Mouse (Mus musculus): ENCODE results near the gene Rasgrf2. TPM values are rescaled to one million over a fixed set of nuclear protein-coding genes. Genes with fewer than 3 reads are reported as not detected.
"Not testable (repeated sequence)": the region's sequence is repeated elsewhere in the genome, so short reads cannot be mapped to it uniquely, and the experiment has no call there.

Gene Rasgrf2
- polyA plus RNA-seq (2015; fragmentation: Nextera tagmentation; extraction: Ambion mirVana) = 10.3 and 11.8 TPM in 2 replicates

GRCm38 (mm10) chr13:92131384-92132150, at the start of gene Rasgrf2:
Gene Rasgrf2 (minus strand): TSS chr13:92131656.
- H3K27me3 ChIP-seq (replicated peaks; ENCODE audit: control insufficient read depth, insufficient read depth, low read length) = no peaks in the 10 kb centered on the region; the same call in 1 of the 2 replicates
- peak within 1 kb of the TSS; percentile 56 for H3K4me3 ChIP-seq (ENCODE audit: low read length)
- peak within 1 kb of the TSS; percentile 59 for H3K27ac ChIP-seq (ENCODE audit: low read depth, low read length)
- under 1% methylated on average over 66 of the region's 70 CpGs for WGBS
- no peaks in the 10 kb centered on the region for H3K9me3 ChIP-seq (ENCODE audit: control insufficient read depth, low read length)
- no peaks in the 10 kb centered on the region for H3K36me3 ChIP-seq (ENCODE audit: control insufficient read depth, insufficient read depth, low read length)
- peaks cover 9% of the 10 kb centered on the region; the same call in 1 of the 2 replicates for H3K4me1 ChIP-seq (ENCODE audit: control insufficient read depth, insufficient read depth, low read depth, low read length)
- peak; percentile 94 for ATAC-seq
- peak within 1 kb of the TSS; percentile 70 for H3K4me2 ChIP-seq (ENCODE audit: low read length)
- peak within 1 kb of the TSS; percentile 66 for H3K9ac ChIP-seq (ENCODE audit: low read depth, low read length)

DNA sequence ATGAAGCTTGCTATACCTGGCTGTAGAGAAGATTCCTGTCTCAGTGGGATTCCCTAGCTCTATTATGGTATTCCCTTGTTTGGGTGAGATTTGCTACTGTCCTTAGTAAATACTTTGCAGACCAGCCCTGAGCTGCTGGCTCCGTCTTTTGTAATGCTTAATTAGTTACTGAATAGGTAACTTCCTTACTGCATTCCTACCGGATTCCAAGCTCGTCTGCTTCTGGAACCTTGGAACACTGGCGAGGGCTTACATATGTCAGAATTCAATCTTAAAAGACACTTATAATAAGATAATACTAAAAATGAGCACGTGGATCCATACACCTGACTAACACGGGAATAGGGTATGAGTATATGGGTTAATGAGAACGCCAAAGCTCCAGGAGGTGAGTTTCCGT, 41.2 kb upstream of the Rasgrf2 start:
- H3K27me3 ChIP-seq (replicated peaks; ENCODE audit: control insufficient read depth, insufficient read depth, low read length); ATAC-seq; H3K4me3 ChIP-seq (ENCODE audit: low read length); H3K4me2 ChIP-seq (ENCODE audit: low read length); H3K9ac ChIP-seq (ENCODE audit: low read depth, low read length); H3K36me3 ChIP-seq (ENCODE audit: control insufficient read depth, insufficient read depth, low read length); H3K9me3 ChIP-seq (ENCODE audit: control insufficient read depth, low read length); H3K4me1 ChIP-seq (ENCODE audit: control insufficient read depth, insufficient read depth, low read depth, low read length); H3K27ac ChIP-seq (ENCODE audit: low read depth, low read length): not testable (repeated sequence)
- 79% methylated on average over 8 of the region's 8 CpGs for WGBS

GRCm38 (mm10) chr13:92150551-92150950, 19.1 kb upstream of the Rasgrf2 start:
- peak; percentile 45; the same call in 1 of the 2 replicates for ATAC-seq
- 67% methylated on average over 3 of the region's 3 CpGs for WGBS
- Histone ChIP-seq H3K9ac (ENCODE audit: low read depth, low read length) (no peak overlapping the region), H3K36me3 (ENCODE audit: control insufficient read depth, insufficient read depth, low read length) (no peaks in the 10 kb centered on the region), H3K27ac (ENCODE audit: low read depth, low read length) (no peak overlapping the region), H3K4me1 (ENCODE audit: control insufficient read depth, insufficient read depth, low read depth, low read length) (no peaks in the 10 kb centered on the region), H3K4me2 (ENCODE audit: low read length) (no peak overlapping the region), H3K4me3 (ENCODE audit: low read length) (no peak overlapping the region), H3K9me3 (ENCODE audit: control insufficient read depth, low read length) (no peaks in the 10 kb centered on the region; the same call in 1 of the 2 replicates), H3K27me3 (replicated peaks; ENCODE audit: control insufficient read depth, insufficient read depth, low read length) (no peaks in the 10 kb centered on the region)

DNA sequence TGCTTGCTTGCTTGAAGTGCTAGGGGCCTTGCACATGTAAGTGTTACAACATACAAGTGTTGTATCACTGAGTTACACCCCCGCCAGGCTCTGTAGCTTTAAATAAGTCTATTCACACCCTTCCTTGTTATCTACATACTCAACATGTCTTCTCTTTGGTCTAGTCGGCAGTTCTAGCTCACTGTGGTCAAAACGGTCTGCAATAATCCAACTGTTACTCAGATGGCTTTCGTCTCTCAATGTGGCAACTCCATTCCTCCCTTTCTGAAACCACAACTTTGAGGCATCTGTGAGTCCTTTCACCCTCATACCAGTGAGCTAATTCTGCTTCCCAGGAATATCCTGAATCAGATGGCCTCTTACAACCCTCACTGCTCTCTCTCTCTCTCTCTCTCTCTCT, 17.4 kb upstream of the Rasgrf2 start:
- no peaks in the 10 kb centered on the region for H3K36me3 ChIP-seq (ENCODE audit: control insufficient read depth, insufficient read depth, low read length)
- H3K9me3 ChIP-seq (ENCODE audit: control insufficient read depth, low read length) = peaks cover 6% of the 10 kb centered on the region
- WGBS = 91% methylated on average over 4 of the region's 4 CpGs
- no peak overlapping the region for H3K4me3 ChIP-seq (ENCODE audit: low read length)
- no peaks in the 10 kb centered on the region for H3K27me3 ChIP-seq (replicated peaks; ENCODE audit: control insufficient read depth, insufficient read depth, low read length)
- H3K27ac ChIP-seq (ENCODE audit: low read depth, low read length) = no peak overlapping the region
- no peak for ATAC-seq
- H3K4me2 ChIP-seq (ENCODE audit: low read length) = no peak overlapping the region
- H3K4me1 ChIP-seq (ENCODE audit: control insufficient read depth, insufficient read depth, low read depth, low read length) = no peaks in the 10 kb centered on the region
- no peak overlapping the region for H3K9ac ChIP-seq (ENCODE audit: low read depth, low read length)

DNA sequence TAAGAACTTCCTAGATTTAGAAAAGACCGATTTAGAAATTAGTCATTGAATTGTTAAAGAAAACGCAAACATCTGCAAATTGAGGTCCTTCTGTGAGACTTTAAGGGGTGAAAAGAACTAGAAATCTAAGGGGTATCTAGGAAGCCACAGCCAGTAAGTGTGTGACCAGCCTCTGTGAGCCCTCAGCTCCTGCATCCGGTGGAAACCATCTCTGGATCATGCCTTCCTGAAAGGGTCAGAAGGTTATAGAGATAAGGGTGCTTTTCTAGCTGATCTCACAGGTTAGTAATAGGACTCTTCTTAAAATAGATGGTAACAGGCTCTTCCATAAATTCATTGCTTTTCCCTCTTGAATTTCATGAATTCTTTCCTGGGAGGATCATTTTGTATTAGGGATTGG, 3.3 kb upstream of the Rasgrf2 start:
- Histone ChIP-seq H3K27ac (ENCODE audit: low read depth, low read length) (no peak overlapping the region), H3K27me3 (replicated peaks; ENCODE audit: control insufficient read depth, insufficient read depth, low read length) (no peaks in the 10 kb centered on the region; the same call in 1 of the 2 replicates), H3K9ac (ENCODE audit: low read depth, low read length) (no peak overlapping the region), H3K4me3 (ENCODE audit: low read length) (no peak overlapping the region), H3K4me1 (ENCODE audit: control insufficient read depth, insufficient read depth, low read depth, low read length) (peaks cover 9% of the 10 kb centered on the region; the same call in 1 of the 2 replicates), H3K9me3 (ENCODE audit: control insufficient read depth, low read length) (no peaks in the 10 kb centered on the region), H3K36me3 (ENCODE audit: control insufficient read depth, insufficient read depth, low read length) (no peaks in the 10 kb centered on the region), H3K4me2 (ENCODE audit: low read length) (no peak overlapping the region)
- ATAC-seq = no peak
- 83% methylated on average over 3 of the region's 3 CpGs for WGBS

DNA sequence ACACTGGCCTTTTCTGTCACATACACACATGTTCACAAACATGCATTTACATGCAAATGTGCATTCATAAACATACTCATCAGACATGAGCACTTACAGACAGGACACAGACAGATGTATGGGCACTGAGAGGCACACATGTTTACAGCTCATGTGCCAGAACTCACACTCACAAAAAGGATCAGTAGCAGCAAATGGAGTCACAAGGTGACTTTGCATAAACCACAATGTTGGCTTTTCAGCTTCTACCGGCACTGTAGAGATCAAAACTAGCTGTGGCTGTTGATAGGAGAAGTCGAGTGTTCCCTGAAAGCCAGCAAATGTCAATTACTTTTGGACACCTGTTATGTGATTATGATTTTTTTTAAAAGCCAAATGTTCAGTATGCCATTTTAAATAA, 1.1 kb upstream of the Rasgrf2 start:
- Histone ChIP-seq H3K9me3 (ENCODE audit: control insufficient read depth, low read length) (no peaks in the 10 kb centered on the region), H3K4me2 (ENCODE audit: low read length) (no peak overlapping the region), H3K27me3 (replicated peaks; ENCODE audit: control insufficient read depth, insufficient read depth, low read length) (no peaks in the 10 kb centered on the region; the same call in 1 of the 2 replicates), H3K36me3 (ENCODE audit: control insufficient read depth, insufficient read depth, low read length) (no peaks in the 10 kb centered on the region), H3K9ac (ENCODE audit: low read depth, low read length) (no peak overlapping the region), H3K27ac (ENCODE audit: low read depth, low read length) (no peak overlapping the region), H3K4me3 (ENCODE audit: low read length) (no peak overlapping the region), H3K4me1 (ENCODE audit: control insufficient read depth, insufficient read depth, low read depth, low read length) (peaks cover 9% of the 10 kb centered on the region; the same call in 1 of the 2 replicates)
- no peak for ATAC-seq
- WGBS = 65% methylated on average over 2 of the region's 2 CpGs

- H3K9ac ChIP-seq (ENCODE audit: low read depth, low read length) = peak overlapping the region; percentile 66
- peak overlapping the region; percentile 56 for H3K4me3 ChIP-seq (ENCODE audit: low read length)
- no peaks in the 10 kb centered on the region for H3K9me3 ChIP-seq (ENCODE audit: control insufficient read depth, low read length)
- 11% methylated on average over 18 of the region's 22 CpGs for WGBS
- ATAC-seq = peak; percentile 61
- peak overlapping the region; percentile 59; the same call in 1 of the 2 replicates for H3K27ac ChIP-seq (ENCODE audit: low read depth, low read length)
- H3K4me2 ChIP-seq (ENCODE audit: low read length) = peak overlapping the region; percentile 70
- peaks cover 9% of the 10 kb centered on the region; the same call in 1 of the 2 replicates for H3K4me1 ChIP-seq (ENCODE audit: control insufficient read depth, insufficient read depth, low read depth, low read length)
- no peaks in the 10 kb centered on the region; the same call in 1 of the 2 replicates for H3K27me3 ChIP-seq (replicated peaks; ENCODE audit: control insufficient read depth, insufficient read depth, low read length)
- no peaks in the 10 kb centered on the region for H3K36me3 ChIP-seq (ENCODE audit: control insufficient read depth, insufficient read depth, low read length)
Observed at GRCm38 (mm10) chr13:92130994-92131383, 467 bp downstream of the Rasgrf2 start.

- no peaks in the 10 kb centered on the region; the same call in 1 of the 2 replicates for H3K27me3 ChIP-seq (replicated peaks; ENCODE audit: control insufficient read depth, insufficient read depth, low read length)
- peak overlapping the region; percentile 3 for H3K4me3 ChIP-seq (ENCODE audit: low read length)
- 89% methylated on average over 4 of the region's 4 CpGs for WGBS
- no peak for ATAC-seq
- no peak overlapping the region for H3K9ac ChIP-seq (ENCODE audit: low read depth, low read length)
- peak overlapping the region; percentile 70 for H3K4me2 ChIP-seq (ENCODE audit: low read length)
- H3K27ac ChIP-seq (ENCODE audit: low read depth, low read length) = no peak overlapping the region
- H3K9me3 ChIP-seq (ENCODE audit: control insufficient read depth, low read length) = no peaks in the 10 kb centered on the region
- H3K4me1 ChIP-seq (ENCODE audit: control insufficient read depth, insufficient read depth, low read depth, low read length) = peaks cover 9% of the 10 kb centered on the region; the same call in 1 of the 2 replicates
- H3K36me3 ChIP-seq (ENCODE audit: control insufficient read depth, insufficient read depth, low read length) = no peaks in the 10 kb centered on the region
Observed at GRCm38 (mm10) chr13:92129877-92130276, 1.6 kb downstream of the Rasgrf2 start.

GRCm38 (mm10) chr13:92125902-92126301, 5.6 kb downstream of the Rasgrf2 start:
- ATAC-seq = no peak
- 91% methylated on average over 5 of the region's 5 CpGs for WGBS

More at GRCm38 (mm10) chr13:92125902-92126301, 5.6 kb downstream of the Rasgrf2 start:
- H3K9me3 ChIP-seq (ENCODE audit: control insufficient read depth, low read length) = no peaks in the 10 kb centered on the region
- no peak overlapping the region for H3K4me3 ChIP-seq (ENCODE audit: low read length)
- H3K36me3 ChIP-seq (ENCODE audit: control insufficient read depth, insufficient read depth, low read length) = no peaks in the 10 kb centered on the region
- H3K27ac ChIP-seq (ENCODE audit: low read depth, low read length) = no peak overlapping the region
- no peak overlapping the region for H3K9ac ChIP-seq (ENCODE audit: low read depth, low read length)
- H3K4me1 ChIP-seq (ENCODE audit: control insufficient read depth, insufficient read depth, low read depth, low read length) = peaks cover 1% of the 10 kb centered on the region; the same call in 1 of the 2 replicates
- no peak overlapping the region for H3K4me2 ChIP-seq (ENCODE audit: low read length)
- no peaks in the 10 kb centered on the region; the same call in 1 of the 2 replicates for H3K27me3 ChIP-seq (replicated peaks; ENCODE audit: control insufficient read depth, insufficient read depth, low read length)
